Mouse (Mus musculus): ENCODE data around the gene Rpl3.

DNA sequence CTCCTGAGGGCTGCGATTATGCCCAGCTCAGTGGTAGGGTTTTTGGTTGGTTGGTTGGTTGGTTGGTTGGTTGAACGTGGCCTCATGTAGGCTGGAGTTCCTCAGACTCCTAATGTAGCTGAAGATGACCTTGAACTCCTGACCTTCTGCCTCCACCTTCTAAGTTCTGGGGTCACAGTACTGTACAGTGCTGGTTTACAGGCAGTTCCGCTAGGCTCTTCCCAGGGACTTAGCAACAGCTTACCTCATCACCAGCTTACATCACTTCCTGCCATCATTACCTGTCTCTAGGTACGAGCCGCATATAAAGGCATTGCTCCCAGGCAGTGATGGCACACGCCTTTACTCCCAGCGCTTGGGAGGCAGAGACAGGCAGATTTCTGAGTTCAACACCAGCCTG is 33.5 kb downstream of the Rpl3 start:
- no peak for TF ChIP-seq CTCF (conservative IDR thresholded peaks at IDR 0.05; ENCODE audit: low read length)
- no peak for TF ChIP-seq POU5F1 (IDR thresholded peaks at IDR 0.05; ENCODE audit: borderline replicate concordance, low read length)
